Mouse (Mus musculus): Measurements from ENCODE around the gene Ms4a6c. TPM values are rescaled to one million over a fixed set of nuclear protein-coding genes. Genes with fewer than 3 reads are reported as not detected.
"Not testable (repeated sequence)": the region's sequence is repeated elsewhere in the genome, so short reads cannot be mapped to it uniquely, and the experiment has no call there.

Gene Ms4a6c
- total RNA-seq, 2 experiments from 2014 or later, result 0.96 to 1.9 TPM

DNA sequence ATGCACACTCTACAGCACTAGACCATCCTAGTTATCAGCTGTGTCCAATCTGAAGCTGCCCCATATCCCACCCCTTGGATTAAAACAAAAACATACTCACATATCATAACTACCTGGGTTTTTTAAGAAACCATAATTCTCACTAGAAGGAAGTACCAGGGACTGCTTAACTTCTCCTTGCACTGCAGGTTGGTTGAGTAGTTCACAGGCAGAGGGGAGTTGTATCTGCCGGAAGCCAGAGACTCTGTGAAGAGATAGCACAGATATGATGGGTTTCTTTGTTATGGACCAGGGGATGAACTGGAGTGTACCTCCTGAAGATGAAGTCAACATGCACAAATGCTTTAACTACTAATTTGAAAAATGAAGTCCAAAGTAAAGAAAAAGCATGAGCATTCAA lies 31.6 kb downstream of the Ms4a6c start:
- no peak for DNase-seq (ENCODE audit: low spot score in 2 of 2)

DNA sequence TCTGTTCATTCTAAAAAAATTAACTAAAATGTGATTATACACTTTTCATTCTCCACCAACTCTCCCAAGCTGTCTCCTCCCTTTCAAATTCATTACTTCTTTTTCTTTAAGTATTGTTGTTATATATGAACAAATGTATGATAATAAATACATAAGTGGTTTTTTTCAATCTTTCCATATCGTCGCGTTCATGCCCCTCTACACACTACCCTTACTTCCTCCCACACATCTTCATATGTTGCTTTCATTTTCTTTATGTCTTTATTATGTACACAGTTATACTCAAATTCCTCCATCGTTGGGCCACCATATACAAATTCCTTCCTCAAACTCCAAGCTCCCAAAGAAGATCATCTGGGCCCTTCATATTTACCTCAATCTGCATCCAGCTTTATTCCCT lies 32.2 kb downstream of the Ms4a6c start:
- DNase-seq (ENCODE audit: low spot score in 2 of 2), result no peak

DNA sequence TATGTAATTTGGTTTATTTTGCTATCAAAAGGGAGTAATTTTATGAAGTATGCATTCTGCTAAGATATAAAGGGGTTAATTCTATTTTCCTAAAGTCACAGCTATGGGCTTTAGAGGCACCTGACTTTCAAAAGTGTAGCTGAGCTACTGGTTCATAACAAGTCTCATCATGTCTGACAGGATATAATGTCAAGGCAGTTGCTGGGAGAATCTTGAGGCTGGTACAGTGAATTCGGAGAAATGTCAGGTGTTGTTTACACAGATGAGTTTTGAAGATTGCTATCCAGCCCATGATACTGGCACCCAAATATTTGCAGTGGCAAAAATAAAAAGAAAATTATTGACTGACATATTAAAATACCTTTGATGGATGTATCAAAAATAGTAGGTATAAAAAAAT lies 35.7 kb downstream of the Ms4a6c start:
- no peak for DNase-seq (ENCODE audit: low spot score in 2 of 2)

DNA sequence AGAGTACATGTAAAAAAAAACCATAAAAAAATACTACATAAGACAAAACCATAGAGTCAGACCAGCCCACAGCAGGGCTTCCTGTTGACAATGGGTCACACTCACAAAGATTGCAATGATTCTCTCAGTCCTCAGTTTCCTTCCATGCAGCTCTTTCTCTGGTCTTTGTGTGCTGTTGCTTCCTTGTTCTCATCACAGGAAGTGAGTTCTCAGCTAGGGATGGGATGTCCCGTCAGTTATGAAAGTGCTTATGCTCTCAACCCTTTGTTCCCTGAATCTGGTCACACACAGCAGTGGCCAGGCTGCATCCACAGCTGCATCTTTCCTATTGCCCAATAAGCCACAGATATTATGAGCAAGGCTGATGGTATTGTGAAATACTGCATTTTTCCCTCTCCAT lies 44.3 kb downstream of the Ms4a6c start:
- DNase-seq (ENCODE audit: low spot score in 2 of 2), result no peak

DNA sequence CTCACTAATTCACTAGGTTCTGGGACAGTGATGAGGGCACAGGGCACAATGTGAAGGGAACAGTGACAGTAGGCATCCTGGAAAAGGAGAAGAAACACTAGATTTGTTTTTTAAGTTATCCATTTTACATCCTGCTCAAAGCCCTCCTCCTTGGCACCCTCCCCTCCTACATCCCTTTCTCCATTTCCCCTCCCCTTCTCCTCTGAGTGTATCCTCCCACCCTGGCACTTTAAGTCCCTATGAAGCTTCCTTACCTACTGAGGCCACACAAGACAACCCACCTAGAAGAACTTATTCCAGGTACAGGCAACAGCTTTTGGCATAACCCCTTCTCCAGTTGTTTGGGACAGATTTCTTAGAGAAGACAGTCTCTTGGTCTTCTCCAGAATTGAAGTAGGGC lies 47.1 kb downstream of the Ms4a6c start, which contains the start of gene Ms4a6b:
Gene Ms4a6b (plus strand): TSS at position 267 of the 400 bp plus-strand sequence.
- DNase-seq (ENCODE audit: low spot score in 2 of 2), result no peak

DNA sequence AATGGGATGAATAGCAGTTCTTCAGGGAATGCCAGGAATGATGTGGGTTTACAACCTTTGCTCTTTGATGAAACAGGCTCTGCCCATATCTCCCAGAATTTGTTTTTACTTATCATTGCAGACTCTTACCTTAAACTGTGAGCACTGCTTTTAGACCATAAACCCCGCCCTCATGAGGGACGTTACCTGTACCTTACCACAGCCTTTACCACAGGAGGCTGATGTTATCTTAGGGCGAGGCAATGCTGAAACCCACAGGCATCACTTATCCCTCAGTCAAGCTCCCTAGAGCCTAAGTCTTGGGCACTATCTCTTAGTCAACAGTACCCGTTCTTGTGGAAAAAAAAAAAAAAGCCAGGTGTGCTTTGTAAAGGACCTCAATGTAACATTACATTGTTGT lies 47.7 kb downstream of the Ms4a6c start:
- no peak for DNase-seq (ENCODE audit: low spot score in 2 of 2)

DNA sequence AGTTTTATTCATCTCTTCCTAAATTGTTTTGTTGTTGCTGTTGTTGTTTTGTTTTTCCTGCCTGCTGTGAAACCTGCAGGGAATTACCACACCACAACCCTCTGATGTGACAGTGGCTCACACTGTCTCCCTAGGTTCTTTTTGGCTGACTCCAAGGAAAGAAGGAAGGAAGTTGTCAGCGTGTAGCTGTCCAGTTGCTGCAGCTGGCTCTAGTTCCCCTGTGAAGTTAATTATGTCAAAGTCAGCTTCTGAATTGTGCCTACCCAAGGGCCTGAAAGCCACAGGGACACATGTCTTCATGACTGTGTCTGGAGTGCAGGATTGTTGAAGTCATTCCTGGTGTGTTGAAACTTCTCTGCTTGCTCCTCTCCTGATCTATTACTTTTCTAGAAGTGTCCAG lies 48.2 kb downstream of the Ms4a6c start:
- not testable (repeated sequence) for DNase-seq (ENCODE audit: low spot score in 2 of 2)

DNA sequence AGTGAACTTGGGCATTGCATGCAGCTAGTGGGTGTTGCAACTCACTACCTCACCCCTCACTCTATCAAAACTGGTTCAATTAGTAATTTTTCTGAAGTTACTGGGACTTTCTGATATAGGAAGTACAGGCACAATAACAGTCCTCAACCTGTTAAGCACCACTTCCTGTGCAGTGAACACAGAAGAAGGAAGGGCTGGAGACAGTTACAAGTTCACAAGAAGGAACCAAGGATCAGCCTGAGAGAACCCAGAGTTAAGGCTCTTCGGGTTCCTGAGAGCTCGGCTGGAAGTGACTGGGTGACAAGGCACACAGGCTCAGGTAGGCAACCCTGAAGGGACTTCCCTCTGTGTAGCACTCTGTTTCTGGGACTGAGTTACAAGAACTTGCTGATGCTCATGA lies 49.2 kb downstream of the Ms4a6c start:
- DNase-seq (ENCODE audit: low spot score in 2 of 2), result not testable (repeated sequence)

DNA sequence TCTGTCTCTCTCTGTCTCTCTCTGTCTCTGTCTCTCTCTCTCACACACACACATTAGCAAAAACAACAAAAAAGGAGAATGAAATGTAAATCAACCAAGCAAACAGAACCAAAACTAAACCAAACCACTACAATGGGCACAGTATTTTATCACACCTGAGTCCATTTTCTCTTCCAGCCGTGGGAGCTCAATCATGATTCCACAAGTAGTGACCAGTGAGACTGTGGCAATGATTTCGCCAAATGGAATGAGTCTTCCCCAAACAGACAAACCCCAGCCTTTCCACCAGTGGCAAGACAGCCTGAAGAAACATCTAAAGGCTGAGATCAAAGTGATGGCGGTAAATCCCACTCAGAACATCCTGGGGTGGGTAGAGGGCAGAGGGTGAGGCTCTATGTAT lies 51.0 kb downstream of the Ms4a6c start:
- DNase-seq (ENCODE audit: low spot score in 2 of 2), result no peak

Other genes with a start within 250 kb of the Ms4a6c start
- not detected for gene Ms4a12, start 236.9 kb upstream of the Ms4a6c start, total RNA-seq (2021)
- not detected for gene Ms4a1, start 203.1 kb upstream of the Ms4a6c start, total RNA-seq (2021)
- not detected for gene Ms4a5, start 185.5 kb upstream of the Ms4a6c start, total RNA-seq (2021)
- not detected for gene Ms4a14, start 154.9 kb upstream of the Ms4a6c start, total RNA-seq (2021)
- gene Ms4a7, start 133.2 kb upstream of the Ms4a6c start, total RNA-seq (2021), result under 1 TPM; 0.42 to 0.91 TPM
- 1 to 10 TPM in 1 of 2 experiments, under 1 TPM in 1; 0.70 to 1.1 TPM for gene Ms4a4a, start 93.8 kb upstream of the Ms4a6c start, total RNA-seq (2021)
- gene Ms4a4c, start 64.6 kb upstream of the Ms4a6c start, total RNA-seq (2021), result under 1 TPM in 1 of 2 experiments, not detected in 1; 0.75 TPM
- gene Ms4a4b, start 25.8 kb upstream of the Ms4a6c start, total RNA-seq (2021), result not detected
- gene Gm8369, start 16.6 kb downstream of the Ms4a6c start, total RNA-seq (2021), result under 1 TPM; 0.49 to 0.84 TPM
- 1 to 10 TPM; 1.4 to 3.1 TPM for gene Ms4a6b, start 47.1 kb downstream of the Ms4a6c start, total RNA-seq (2021)
- gene Ms4a4d, start 67.4 kb downstream of the Ms4a6c start, total RNA-seq (2021), result not detected
- 1 to 10 TPM; 1.4 to 2.1 TPM for gene Ms4a6d, start 135.5 kb downstream of the Ms4a6c start, total RNA-seq (2021)
- not detected for gene Ms4a2, start 154.4 kb downstream of the Ms4a6c start, total RNA-seq (2021)
- not detected for gene Ms4a3, start 171.5 kb downstream of the Ms4a6c start, total RNA-seq (2021)
- not detected for gene Oosp2, start 191.2 kb downstream of the Ms4a6c start, total RNA-seq (2021)
- not detected for gene Oosp1, start 221.8 kb downstream of the Ms4a6c start, total RNA-seq (2021)
- not detected for gene Oosp3, start 227.7 kb downstream of the Ms4a6c start, total RNA-seq (2021)

Data from left cerebral cortex, adult 18-20 months (tissue).